Mouse (Mus musculus) adipocyte (in vitro differentiated cells): ENCODE results near the gene Mest.
A peak's percentile ranks its signal among the peaks of the same experiment; 100 is the strongest.

Experiments
- DNase-seq: peaks from one replicate; pipeline ENCODE4 v3.0.0-alpha.2; 2016; ENCODE audit warnings: low spot score

Gene Mest

GRCm38 (mm10) chr6:30703977-30704602 lies 19.3 kb upstream of the Mest start:
- DNase-seq, result peak; percentile 38

DNA sequence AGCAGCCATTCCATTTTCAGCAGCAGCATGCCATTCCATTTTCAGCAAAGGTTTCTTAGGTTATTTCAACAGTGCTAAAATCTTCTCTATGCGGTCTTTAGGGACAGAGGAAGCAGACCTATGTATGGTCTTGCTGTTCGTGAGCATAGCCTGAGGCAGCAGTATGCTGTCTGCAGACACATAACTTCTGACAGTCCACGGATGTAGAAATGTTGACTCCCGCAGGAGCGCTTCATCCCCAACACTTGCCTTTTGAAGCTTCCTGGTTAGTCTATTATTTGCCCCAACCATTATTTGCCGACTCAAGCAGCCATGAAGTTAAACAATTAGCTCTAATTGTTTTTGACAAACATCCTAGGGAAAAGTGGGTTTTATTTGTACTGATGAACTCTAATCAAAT lies 14.2 kb upstream of the Mest start:
- no peak for DNase-seq

- no peak for DNase-seq
These were observed 12.7 kb upstream of the Mest start for GRCm38 (mm10) chr6:30710371-30711364.

DNA sequence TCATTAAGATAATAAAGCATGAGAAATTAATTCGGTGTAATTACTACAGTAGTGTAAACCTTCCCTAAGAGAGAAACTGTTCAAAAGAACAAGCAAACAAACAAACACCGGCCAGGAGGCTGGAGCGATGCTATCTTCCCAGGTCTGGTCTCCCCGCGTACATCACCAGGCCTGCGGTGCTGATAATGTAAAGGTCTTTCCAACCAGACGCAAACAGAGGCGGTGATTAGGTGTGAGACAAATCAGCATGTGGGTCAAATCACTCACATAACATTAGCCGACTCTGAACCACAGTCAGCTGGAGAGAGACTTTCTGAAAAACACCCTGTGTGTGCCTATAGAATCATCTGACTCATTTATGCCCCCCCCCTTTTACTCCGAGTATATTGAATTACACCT lies 12.0 kb upstream of the Mest start:
- DNase-seq, result no peak

GRCm38 (mm10) chr6:30712484-30712883 lies 10.9 kb upstream of the Mest start:
- DNase-seq, result no peak

DNA sequence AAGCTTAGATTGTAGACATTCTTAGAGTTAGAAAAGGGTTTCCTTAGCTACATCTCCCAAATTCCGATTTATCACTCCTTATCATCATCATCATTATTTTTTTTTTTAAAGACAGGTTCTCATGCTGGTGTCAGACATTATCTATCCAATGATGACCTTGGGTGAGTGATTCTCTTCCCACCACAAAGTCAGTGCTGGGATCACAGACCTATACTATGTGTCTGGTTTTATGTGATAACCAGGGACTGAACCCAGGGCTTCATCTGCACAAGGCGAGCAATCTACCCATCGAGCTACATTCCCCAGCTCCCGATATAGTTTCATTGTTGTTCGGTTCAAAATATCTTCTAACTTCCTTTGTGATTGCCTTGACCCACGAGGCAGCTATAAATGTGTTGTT lies 9.9 kb upstream of the Mest start:
- DNase-seq, result no peak

- DNase-seq, result no peak
These were observed 9.5 kb upstream of the Mest start for GRCm38 (mm10) chr6:30713896-30714295.

GRCm38 (mm10) chr6:30714891-30715471 lies 8.4 kb upstream of the Mest start:
- DNase-seq, result peak; percentile 39

DNA sequence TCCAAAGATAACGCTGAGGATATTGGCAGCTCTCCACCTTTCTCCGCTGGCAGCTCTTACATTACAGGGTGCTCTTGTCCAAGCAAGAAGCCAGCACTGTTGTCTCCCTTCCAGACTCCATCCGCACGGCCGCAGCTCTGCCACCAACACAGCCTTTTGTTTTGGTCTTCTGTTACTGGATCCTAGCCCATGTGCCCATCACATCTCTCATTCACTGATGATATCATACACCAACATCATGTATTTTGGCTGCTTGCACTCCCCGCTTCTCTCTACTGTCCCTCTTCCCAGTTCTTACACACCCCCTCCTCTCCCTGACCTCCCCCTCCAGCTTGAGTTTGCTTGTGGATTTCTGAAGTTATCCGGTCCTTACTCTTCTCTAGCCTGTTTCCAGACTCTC lies 6.6 kb upstream of the Mest start:
- DNase-seq, result no peak

GRCm38 (mm10) chr6:30722385-30723164 lies 772 bp upstream of the Mest start:
- no peak for DNase-seq

- DNase-seq, result no peak
These were observed 7.1 kb downstream of the Mest start for GRCm38 (mm10) chr6:30730301-30730971.

DNA sequence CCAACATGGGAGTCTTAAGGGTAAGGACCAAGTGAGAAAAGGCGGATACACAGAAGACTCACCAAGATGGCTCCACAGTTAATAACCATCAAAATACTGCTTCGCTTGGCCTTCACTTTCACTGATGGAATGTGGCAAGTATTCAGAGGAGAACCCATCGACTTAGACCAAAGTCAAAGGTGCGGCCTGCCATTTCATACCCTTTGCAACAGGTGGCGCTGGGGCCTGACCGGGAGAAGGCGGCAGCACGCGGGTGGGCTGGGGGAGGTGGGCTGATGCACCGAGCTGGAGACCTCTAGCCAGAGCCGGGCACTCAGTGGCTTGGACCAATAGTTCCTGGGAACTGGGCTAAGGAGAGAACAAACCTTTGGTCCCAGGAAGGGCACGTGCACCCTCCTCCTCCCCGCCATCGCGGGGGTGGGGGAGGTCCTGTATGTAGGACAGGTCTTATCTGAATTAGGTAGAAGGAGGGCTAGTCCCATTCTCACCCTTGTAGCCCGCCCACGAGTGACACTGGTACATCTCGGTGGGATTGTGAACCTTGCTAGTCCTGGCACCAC lies 9.3 kb downstream of the Mest start:
- DNase-seq, result no peak

- no peak for DNase-seq
These were observed 11.1 kb downstream of the Mest start for GRCm38 (mm10) chr6:30734465-30734864.

DNA sequence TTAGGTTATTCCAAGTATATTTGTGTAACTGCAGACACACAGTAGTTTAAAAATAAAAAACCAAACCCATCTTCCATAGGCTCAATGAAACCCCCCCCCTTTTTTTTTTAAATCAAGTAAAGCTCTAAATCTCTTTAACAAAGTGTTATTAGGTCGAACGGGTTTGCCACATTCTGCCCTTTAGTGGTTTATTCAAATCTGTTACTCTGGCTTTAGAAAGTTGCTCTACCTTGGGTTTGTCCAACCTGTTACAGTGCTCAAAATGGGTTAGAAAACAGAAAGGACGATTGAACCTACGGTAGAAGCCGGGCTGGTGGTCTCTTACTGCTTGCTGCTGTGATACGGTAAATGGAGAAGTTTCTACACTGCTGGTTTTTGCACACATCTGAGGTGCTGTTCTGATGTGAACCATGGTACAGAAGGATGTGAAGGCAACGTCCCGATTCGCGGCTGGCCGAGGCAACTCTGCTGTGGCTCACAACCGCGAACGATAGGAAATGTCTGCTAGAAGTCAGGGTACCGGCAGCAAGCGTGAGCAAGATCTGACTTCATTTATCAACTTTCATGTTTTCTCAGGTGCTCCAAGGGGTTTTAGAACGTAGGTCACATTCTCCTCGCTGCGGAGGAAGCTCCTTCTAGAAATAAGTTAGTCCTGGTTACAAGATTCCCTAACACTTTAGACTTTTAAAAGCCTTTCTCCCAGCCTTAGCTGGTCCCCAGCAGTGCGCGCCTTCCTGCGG lies 11.8 kb downstream of the Mest start:
- DNase-seq, result no peak

DNA sequence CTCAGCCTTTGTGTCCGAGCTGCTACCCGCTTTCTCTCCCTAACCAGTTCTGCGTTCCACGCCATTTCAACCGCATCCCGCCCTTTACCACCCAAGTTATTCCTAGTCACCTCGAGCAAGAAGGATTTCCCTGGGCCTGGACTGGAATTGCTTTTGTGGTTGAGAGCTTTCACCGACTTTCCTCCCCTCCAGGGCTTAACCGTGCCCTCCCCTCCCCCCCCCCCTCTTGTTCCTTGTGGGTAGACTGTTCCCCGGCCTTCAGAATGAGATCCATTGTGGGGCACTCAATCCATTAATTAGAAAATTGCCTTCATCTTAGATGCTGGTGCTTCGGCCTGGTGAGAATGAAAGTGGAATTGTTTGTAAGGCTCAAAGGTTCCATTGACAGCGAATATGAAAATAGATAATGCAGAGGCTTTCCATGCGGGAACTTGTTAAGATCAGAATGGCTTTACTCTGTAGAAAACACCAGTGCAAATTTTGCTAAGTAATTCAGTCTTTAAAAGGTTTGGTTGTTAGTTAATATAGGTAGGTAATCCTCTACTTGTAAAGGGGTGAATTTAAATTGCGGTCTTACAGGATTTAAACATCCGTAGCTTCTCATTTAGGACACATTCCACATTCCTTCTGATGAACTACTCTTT lies 12.5 kb downstream of the Mest start:
- DNase-seq, result no peak

DNA sequence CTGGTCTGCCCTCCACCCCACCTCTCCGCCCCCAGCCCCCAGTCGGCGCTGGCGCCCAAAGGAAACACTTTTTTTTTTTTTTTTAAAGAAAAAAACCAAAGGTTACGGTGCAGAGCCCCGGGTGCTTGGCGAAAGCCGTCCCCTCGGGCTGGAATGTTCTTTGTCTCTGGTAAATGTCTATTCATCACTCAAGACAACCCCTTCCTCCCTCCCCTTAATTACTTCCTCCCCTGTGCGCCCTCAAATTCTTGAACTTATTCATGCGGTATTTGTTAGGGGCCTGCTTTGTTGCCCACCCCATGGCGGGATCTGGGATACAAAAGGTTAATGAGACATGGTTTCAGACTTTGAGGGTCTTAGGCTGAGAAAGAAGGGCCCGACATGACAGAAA lies 13.0 kb downstream of the Mest start:
- DNase-seq, result no peak

DNA sequence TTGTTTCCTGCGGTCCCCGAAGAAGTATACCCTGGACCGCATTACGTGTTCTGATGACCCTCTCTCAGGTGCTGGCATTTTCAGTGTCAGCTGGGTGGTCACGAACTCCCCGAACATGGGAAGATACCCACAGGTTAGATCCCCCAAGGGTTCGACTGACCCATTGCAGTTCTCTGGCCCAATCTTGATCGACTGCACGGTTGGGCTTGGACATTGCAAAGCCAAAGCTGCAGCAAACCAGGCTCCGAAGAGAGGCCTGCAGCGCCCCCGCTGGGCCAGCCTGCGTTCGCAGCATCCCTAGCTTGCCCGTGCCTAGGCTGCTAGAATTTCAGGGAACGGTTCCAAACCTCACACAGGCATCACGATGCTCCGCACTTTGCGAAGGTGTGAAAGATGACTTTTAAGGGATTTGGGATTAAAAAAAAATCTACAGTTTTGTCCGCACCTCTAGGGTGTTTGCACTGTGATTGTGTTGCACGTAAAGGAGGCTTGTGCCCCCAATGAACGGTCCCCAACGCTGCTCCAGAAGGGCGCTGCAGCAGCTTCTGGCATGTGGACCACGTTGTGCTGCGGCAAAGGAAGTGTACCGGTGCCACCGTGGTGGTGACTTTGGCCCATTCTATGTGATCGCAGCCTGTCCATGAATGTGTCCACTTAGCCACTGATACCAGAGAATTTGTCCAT lies 13.7 kb downstream of the Mest start:
- no peak for DNase-seq

DNA sequence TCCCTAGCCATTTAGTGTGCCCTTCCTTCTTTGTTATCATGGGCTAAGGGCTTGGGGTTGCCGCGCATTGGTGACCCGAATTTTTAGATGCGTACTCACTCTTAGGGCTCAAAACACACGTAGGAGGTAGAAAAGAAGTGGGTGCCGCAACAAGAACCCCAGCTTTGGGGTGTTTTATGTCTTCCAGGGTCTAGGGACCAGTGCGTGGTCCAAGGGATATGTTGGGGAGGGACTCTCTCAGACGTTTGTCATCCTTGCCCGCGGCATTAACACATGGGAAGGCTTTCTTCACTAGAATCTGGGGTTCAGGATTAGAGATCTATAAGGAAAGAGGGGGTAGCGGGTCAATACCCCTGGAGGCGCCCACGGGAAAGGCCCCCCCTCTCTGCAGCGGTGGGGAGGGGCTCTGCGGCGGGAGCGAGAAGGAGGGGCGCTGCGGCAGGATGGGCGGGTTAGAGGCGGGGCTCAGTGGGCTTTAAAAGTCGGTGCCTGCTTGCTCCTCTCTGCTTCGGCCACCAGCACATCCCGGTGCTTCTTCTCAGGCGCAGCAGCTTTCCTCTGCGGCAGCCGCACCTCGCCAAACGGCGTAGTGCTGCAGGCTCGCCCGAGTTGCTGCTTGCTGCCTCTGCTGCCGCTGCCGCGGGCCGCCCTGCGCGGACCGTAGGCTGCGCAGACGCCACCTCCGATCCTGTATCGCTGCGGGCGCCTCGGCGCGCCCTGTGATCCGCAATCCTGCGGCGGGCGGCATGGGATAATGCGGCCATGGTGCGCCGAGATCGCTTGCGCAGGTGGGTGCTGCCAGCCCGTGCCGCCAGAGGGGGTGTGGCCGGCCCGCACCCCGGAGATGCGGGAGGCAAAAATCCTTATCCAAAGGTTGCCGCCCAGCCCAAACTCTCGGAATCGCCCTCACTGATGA lies 14.5 kb downstream of the Mest start:
- DNase-seq, result no peak
